Mouse (Mus musculus) urinary bladder, adult 2 months (tissue): ENCODE data around the gene Fkbp6. TPM values are rescaled to one million over a fixed set of nuclear protein-coding genes. Genes with fewer than 3 reads are reported as not detected.

ENCODE experiments used
- polyA plus RNA-seq: library from polyadenylated mRNA; depleted of rRNA; stranded (reverse); fragments of >200 nt; gene quantifications from 2 replicates; pipeline ENCODE4 v1.2.3, GENCODE M21; 2012; rRNA removed

The Fkbp6 gene
- polyA plus RNA-seq, 1 experiment: not detected

Other genes with a start within 250 kb of the Fkbp6 start
- 7.2 and 9.7 TPM in 2 replicates for gene Tbl2, start 200.4 kb downstream of the Fkbp6 start, polyA plus RNA-seq
- 33.4 and 43.0 TPM in 2 replicates for gene Bcl7b, start 181.8 kb downstream of the Fkbp6 start, polyA plus RNA-seq
- gene Baz1b, start 162.8 kb downstream of the Fkbp6 start, polyA plus RNA-seq: 33.2 and 41.7 TPM in 2 replicates
- 0.07 and 0.11 TPM in 2 replicates for gene Fzd9, start 98.8 kb downstream of the Fkbp6 start, polyA plus RNA-seq
- gene Trim50, start 3.3 kb upstream of the Fkbp6 start, polyA plus RNA-seq: not detected in 2 replicates
- gene Nsun5, start 19.9 kb upstream of the Fkbp6 start, polyA plus RNA-seq: 23.9 and 31.5 TPM in 2 replicates
- 6.8 and 13.5 TPM in 2 replicates for gene Pom121, start 44.5 kb upstream of the Fkbp6 start, polyA plus RNA-seq
- 25.3 and 33.6 TPM in 2 replicates for gene Hip1, start 195.1 kb upstream of the Fkbp6 start, polyA plus RNA-seq
- gene Ccl26, start 213.5 kb upstream of the Fkbp6 start, polyA plus RNA-seq: not detected in 2 replicates
- gene Ccl24, start 223.0 kb upstream of the Fkbp6 start, polyA plus RNA-seq: 12.1 and 16.2 TPM in 2 replicates